Mouse (Mus musculus) lung, embryonic 15.5 days (tissue): ENCODE measurements around the gene Usp46. TPM values are rescaled to one million over a fixed set of nuclear protein-coding genes. Genes with fewer than 3 reads are reported as not detected.
A peak's percentile ranks its signal among the peaks of the same experiment; 100 is the strongest.
"Not testable (repeated sequence)": the region's sequence is repeated elsewhere in the genome, so short reads cannot be mapped to it uniquely, and the experiment has no call there.

Source experiments
- ATAC-seq: fragments of 200-750 bp; cut with Nextera tagmentation; 2 replicates; pipeline ENCODE4 v1.8.0; 2017; ENCODE audit warnings: moderate number of reproducible peaks, borderline replicate concordance; ENCODE audit not compliant: low FRiP score, low TSS enrichment; ENCODE audit errors: extremely low read depth
- H3K27ac ChIP-seq: fragments of 300-500 bp; sonication (generic); 2 replicates; pipeline ENCODE4 v1.5.1; 2015; ENCODE audit warnings: moderate library complexity, mild to moderate bottlenecking, inconsistent platforms
- H3K27me3 ChIP-seq: fragments of 300-500 bp; sonication (generic); 2 replicates; pipeline ENCODE4 v1.6.1; 2015; ENCODE audit warnings: inconsistent platforms
- H3K36me3 ChIP-seq: fragments of 300-500 bp; sonication (generic); 2 replicates; pipeline ENCODE4 v1.6.1; 2015; ENCODE audit warnings: inconsistent platforms
- H3K4me1 ChIP-seq: fragments of 300-500 bp; sonication (generic); 2 replicates; pipeline ENCODE4 v1.6.1; 2015; ENCODE audit warnings: inconsistent platforms
- H3K4me2 ChIP-seq: fragments of 300-500 bp; sonication (generic); 2 replicates; pipeline ENCODE4 v1.6.1; 2015; ENCODE audit warnings: inconsistent platforms, mild to moderate bottlenecking, moderate library complexity
- H3K4me3 ChIP-seq: fragments of 300-500 bp; sonication (generic); 2 replicates; pipeline ENCODE4 v1.5.1; 2015; ENCODE audit warnings: mild to moderate bottlenecking, inconsistent platforms
- H3K9ac ChIP-seq: fragments of 300-500 bp; sonication (generic); 2 replicates; pipeline ENCODE4 v1.6.1; 2015; ENCODE audit warnings: inconsistent platforms
- H3K9me3 ChIP-seq: fragments of 300-500 bp; sonication (generic); 2 replicates; pipeline ENCODE4 v1.6.1; 2016; ENCODE audit warnings: inconsistent platforms
- WGBS: fragments of 180-500 bp; shearing (Covaris S2); methylation state at CpG from one replicate; pipeline ENCODE4 v1.1.7; 2015; 5-methylcytosine and 5-hydroxymethylcytosine counted together
- polyA plus RNA-seq: library from polyadenylated mRNA; unstranded; fragments of >200 nt; fragmentation: Nextera tagmentation; extraction: Ambion mirVana; gene quantifications from 2 replicates; pipeline ENCODE4 v1.2.1, GENCODE M21; 2015

The Usp46 gene
- polyA plus RNA-seq, 1 experiment from 2014 or later, result 46.4 TPM

- no peaks in the 10 kb centered on the region for H3K9me3 ChIP-seq
- H3K4me1 ChIP-seq, result peaks cover 39% of the 10 kb centered on the region
- H3K36me3 ChIP-seq, result peaks cover 17% of the 10 kb centered on the region; the same call in 1 of the 2 replicates
- peak overlapping the region; percentile 89 for H3K27ac ChIP-seq
- peak overlapping the region; percentile 74 for H3K4me2 ChIP-seq
- H3K27me3 ChIP-seq, result no peaks in the 10 kb centered on the region
- WGBS, result 17% methylated on average over 11 of the region's 11 CpGs
- peak overlapping the region; percentile 97 for H3K9ac ChIP-seq
- peak overlapping the region; percentile 95 for H3K4me3 ChIP-seq
- ATAC-seq, result no peak
Observed at GRCm38 (mm10) chr5:74093556-74094428, 25.6 kb upstream of the Usp46 start.

DNA sequence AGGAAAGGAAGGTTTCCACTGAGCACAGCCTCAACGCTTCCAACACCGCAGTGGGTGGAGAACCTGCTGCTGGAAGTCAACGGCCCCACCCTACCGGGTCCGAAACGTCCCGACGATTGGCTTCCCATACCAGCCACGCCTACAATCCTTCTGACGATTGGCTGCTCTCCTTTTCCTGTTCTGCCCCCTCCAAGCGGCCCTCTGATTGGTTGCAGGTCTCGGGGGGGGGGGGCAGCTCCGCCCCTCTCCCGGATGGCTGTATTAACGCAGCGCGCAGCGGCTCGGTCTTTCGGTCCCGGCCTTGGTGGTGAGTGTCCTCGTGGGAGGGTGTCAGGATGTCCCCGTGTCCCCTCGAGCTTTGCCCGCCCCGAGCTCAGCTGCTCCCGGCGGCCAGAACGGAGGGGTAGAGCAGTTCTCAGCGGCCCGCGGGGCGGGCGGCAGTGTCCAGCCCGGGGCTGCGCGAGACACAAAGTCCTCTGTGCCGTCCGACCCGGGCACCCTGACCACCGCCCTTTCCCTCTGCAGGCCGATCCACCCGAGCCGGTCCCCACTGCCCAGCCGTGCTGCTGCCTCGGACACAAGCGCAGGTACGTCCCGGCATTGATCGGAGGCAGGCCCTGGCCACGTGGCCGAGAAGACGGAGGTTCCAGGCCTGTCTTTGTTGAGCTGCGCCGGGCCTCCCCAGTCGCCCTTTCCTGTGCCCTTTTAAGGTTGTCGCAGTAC, 24.8 kb upstream of the Usp46 start:
- Histone ChIP-seq H3K27ac (peak overlapping the region; percentile 89), H3K36me3 (peaks cover 17% of the 10 kb centered on the region; the same call in 1 of the 2 replicates), H3K9ac (peak overlapping the region; percentile 97), H3K4me2 (peak overlapping the region; percentile 74), H3K4me1 (peaks cover 32% of the 10 kb centered on the region), H3K27me3 (no peaks in the 10 kb centered on the region), H3K9me3 (no peaks in the 10 kb centered on the region), H3K4me3 (peak overlapping the region; percentile 95)
- under 1% methylated on average over 53 of the region's 57 CpGs for WGBS
- peak; percentile 95 for ATAC-seq

GRCm38 (mm10) chr5:74092481-74092832, 24.2 kb upstream of the Usp46 start:
- no peaks in the 10 kb centered on the region for H3K27me3 ChIP-seq
- no peaks in the 10 kb centered on the region for H3K9me3 ChIP-seq
- peaks cover 17% of the 10 kb centered on the region; the same call in 1 of the 2 replicates for H3K36me3 ChIP-seq
- peak overlapping the region; percentile 95 for H3K4me3 ChIP-seq
- H3K4me1 ChIP-seq, result peaks cover 28% of the 10 kb centered on the region
- peak; percentile 1; the same call in 1 of the 2 replicates for ATAC-seq
- whole genome bisulfite sequencing, result 42% methylated on average over 4 of the region's 4 CpGs
- no peak overlapping the region for H3K9ac ChIP-seq
- peak overlapping the region; percentile 49 for H3K27ac ChIP-seq
- peak overlapping the region; percentile 74 for H3K4me2 ChIP-seq

DNA sequence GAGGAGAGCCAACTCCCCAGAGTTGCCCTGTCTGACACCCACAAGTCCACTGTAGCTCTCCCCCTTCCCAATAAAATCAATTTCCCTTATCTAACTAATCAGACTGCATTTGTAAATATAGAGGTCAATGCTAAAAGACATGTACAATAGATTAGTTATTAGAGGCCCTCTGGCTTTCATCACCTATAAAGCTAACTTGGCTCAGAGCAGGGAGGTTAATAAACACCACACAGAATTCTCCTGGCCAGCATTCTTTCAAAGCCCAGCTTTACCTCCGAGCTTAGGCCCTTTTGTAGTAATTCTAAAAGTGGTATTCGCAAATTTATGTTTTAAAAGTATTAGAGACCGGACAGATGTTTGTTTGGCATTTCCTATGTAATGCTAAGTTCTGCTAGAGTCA, 21.4 kb upstream of the Usp46 start:
- 66% methylated on average over 3 of the region's 3 CpGs for WGBS
- no peaks in the 10 kb centered on the region for H3K27me3 ChIP-seq
- H3K4me2 ChIP-seq, result no peak overlapping the region
- H3K9me3 ChIP-seq, result no peaks in the 10 kb centered on the region
- peak overlapping the region; percentile 20; the same call in 1 of the 2 replicates for H3K27ac ChIP-seq
- H3K9ac ChIP-seq, result no peak overlapping the region
- ATAC-seq, result no peak
- peaks cover 12% of the 10 kb centered on the region for H3K4me1 ChIP-seq
- H3K4me3 ChIP-seq, result no peak overlapping the region
- peaks cover 4% of the 10 kb centered on the region; the same call in 1 of the 2 replicates for H3K36me3 ChIP-seq

DNA sequence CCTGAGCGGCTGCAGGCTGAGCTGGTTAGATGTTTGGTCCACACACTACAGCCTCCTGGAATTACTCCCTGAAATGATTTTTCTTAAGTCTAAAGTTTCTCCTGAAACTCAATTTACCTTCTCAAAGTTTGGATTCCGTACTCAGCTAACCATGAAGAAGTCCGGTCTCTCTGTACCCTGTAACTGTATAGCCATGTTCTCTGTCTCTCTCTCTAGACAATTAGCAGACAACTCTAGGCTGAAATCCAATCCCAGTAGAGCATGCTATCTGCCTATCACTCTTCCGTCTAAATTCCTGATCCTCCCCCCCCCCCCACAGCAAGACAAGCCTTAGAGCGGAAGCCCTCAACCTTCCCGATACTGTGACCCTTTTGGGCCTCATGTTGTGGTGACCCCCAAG, 13.5 kb upstream of the Usp46 start:
- no peaks in the 10 kb centered on the region for H3K9me3 ChIP-seq
- H3K4me3 ChIP-seq, result no peak overlapping the region
- no peak overlapping the region for H3K4me2 ChIP-seq
- ATAC-seq, result no peak
- no peaks in the 10 kb centered on the region for H3K36me3 ChIP-seq
- H3K4me1 ChIP-seq, result peaks cover 3% of the 10 kb centered on the region; the same call in 1 of the 2 replicates
- no peaks in the 10 kb centered on the region for H3K27me3 ChIP-seq
- no peak overlapping the region for H3K9ac ChIP-seq
- no peak overlapping the region for H3K27ac ChIP-seq
- 77% methylated on average over 6 of the region's 6 CpGs for WGBS

- ATAC-seq, result no peak
- no peak overlapping the region for H3K4me3 ChIP-seq
- no peak overlapping the region for H3K9ac ChIP-seq
- H3K4me1 ChIP-seq, result peaks cover 3% of the 10 kb centered on the region; the same call in 1 of the 2 replicates
- H3K36me3 ChIP-seq, result no peaks in the 10 kb centered on the region
- H3K27ac ChIP-seq, result no peak overlapping the region
- no peaks in the 10 kb centered on the region for H3K9me3 ChIP-seq
- WGBS, result 73% methylated on average over 11 of the region's 11 CpGs
- no peak overlapping the region for H3K4me2 ChIP-seq
- no peaks in the 10 kb centered on the region for H3K27me3 ChIP-seq
Observed at GRCm38 (mm10) chr5:74078861-74079615, 10.8 kb upstream of the Usp46 start.

DNA sequence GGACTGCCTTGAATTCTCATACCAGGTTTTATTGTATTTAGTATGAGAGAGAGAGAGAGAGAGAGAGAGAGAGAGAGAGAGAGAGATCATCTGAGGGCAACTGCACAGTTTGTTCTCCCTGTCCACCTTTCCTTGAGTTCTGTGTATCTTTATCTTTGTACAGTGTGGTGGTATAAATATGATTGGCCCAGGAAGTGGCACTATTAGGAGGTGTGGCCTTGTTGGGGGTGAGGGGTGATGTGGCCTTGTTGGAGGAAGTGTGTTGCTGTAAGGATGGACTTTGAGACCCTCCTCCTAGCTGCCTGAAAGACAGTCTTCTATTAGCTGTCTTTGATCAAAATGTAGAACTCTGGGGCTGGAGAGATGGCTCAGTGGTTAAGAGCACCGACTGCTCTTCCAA, 10.2 kb upstream of the Usp46 start:
- Histone ChIP-seq H3K4me2 (no peak overlapping the region), H3K36me3 (no peaks in the 10 kb centered on the region), H3K9ac (no peak overlapping the region), H3K4me3 (no peak overlapping the region), H3K27me3 (no peaks in the 10 kb centered on the region), H3K9me3 (no peaks in the 10 kb centered on the region), H3K27ac (no peak overlapping the region), H3K4me1 (peaks cover 3% of the 10 kb centered on the region; the same call in 1 of the 2 replicates)
- 88% methylated on average over 1 of the region's 1 CpGs for WGBS
- ATAC-seq, result no peak

DNA sequence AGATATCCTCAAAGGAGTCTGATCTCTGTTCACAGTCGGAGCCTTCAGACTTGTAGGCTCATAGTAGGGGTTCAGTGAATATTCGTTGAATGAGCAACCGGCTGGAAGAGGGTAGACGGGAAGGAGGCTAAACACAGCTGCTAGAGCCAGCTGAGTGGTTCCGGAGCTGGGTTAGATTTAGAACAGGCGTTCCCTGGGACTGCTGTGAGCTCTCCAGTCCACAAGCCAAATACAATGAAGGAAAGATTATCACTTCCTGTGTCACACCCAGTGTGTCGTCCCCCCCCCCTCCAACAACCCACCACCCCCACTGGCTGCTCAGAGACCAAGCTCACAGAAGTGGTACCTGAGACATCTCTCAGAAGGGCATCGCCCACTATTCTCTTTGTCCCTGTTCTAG, 9.7 kb upstream of the Usp46 start:
- ATAC-seq, result no peak
- no peaks in the 10 kb centered on the region for H3K27me3 ChIP-seq
- H3K27ac ChIP-seq, result no peak overlapping the region
- H3K9me3 ChIP-seq, result no peaks in the 10 kb centered on the region
- no peaks in the 10 kb centered on the region for H3K36me3 ChIP-seq
- H3K4me1 ChIP-seq, result peaks cover 3% of the 10 kb centered on the region; the same call in 1 of the 2 replicates
- 43% methylated on average over 8 of the region's 8 CpGs for WGBS
- H3K4me2 ChIP-seq, result no peak overlapping the region
- no peak overlapping the region for H3K9ac ChIP-seq
- no peak overlapping the region for H3K4me3 ChIP-seq

DNA sequence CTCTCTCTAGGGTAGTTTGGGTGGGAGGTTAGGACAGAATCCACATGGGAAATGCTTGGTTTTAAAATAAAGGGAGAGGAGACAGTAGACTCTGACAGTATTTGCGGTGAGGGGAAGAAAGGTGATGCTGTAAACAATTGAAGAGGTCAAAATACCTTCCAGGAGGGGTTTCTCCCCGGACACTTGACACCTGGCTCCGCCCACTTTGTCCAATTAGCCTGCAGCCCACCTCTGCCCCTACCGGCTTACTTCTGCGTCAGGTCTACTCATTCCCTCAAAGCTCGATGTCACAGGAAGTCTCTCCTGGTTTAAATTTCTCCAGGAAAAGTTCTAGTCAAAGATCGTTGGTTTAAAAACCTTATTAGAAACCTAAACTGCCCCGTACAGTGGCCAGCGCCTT, 8.5 kb upstream of the Usp46 start:
- Histone ChIP-seq H3K27me3 (no peaks in the 10 kb centered on the region), H3K4me1 (peaks cover 3% of the 10 kb centered on the region; the same call in 1 of the 2 replicates), H3K27ac (no peak overlapping the region), H3K4me3 (no peak overlapping the region), H3K9me3 (no peaks in the 10 kb centered on the region), H3K9ac (no peak overlapping the region), H3K36me3 (no peaks in the 10 kb centered on the region), H3K4me2 (no peak overlapping the region)
- 12% methylated on average over 9 of the region's 9 CpGs for WGBS
- no peak for ATAC-seq

GRCm38 (mm10) chr5:74070564-74070963, 2.3 kb upstream of the Usp46 start:
- H3K9me3 ChIP-seq, H3K27me3 ChIP-seq, H3K4me3 ChIP-seq, H3K9ac ChIP-seq, H3K36me3 ChIP-seq, H3K27ac ChIP-seq, H3K4me2 ChIP-seq, ATAC-seq: not testable (repeated sequence)
- WGBS, result 81% methylated on average over 5 of the region's 5 CpGs
- H3K4me1 ChIP-seq, result peaks cover 31% of the 10 kb centered on the region

GRCm38 (mm10) chr5:74068714-74069321, 587 bp upstream of the Usp46 start:
- peak; percentile 55 for ATAC-seq
- Histone ChIP-seq H3K27ac (peak overlapping the region; percentile 98), H3K4me1 (peaks cover 44% of the 10 kb centered on the region), H3K9ac (peak overlapping the region; percentile 95), H3K4me2 (peak overlapping the region; percentile 71), H3K4me3 (peak overlapping the region; percentile 75), H3K9me3 (no peaks in the 10 kb centered on the region), H3K27me3 (no peaks in the 10 kb centered on the region), H3K36me3 (no peaks in the 10 kb centered on the region)
- 1% methylated on average over 18 of the region's 18 CpGs for WGBS
